Mouse (Mus musculus) stomach, embryonic 16.5 days (tissue): ENCODE data around the gene Vmn2r43. TPM values are rescaled to one million over a fixed set of nuclear protein-coding genes. Genes with fewer than 3 reads are reported as not detected.
"Not testable (repeated sequence)": the region's sequence is repeated elsewhere in the genome, so short reads cannot be mapped to it uniquely, and the experiment has no call there.

Experiments used
- ATAC-seq: fragments of 200-750 bp; cut with Nextera tagmentation; 2 replicates; pipeline ENCODE4 v1.8.0; 2017; ENCODE audit warnings: moderate number of reproducible peaks, moderate TSS enrichment; ENCODE audit not compliant: insufficient read depth, low FRiP score
- H3K27ac ChIP-seq: fragments of 300-500 bp; sonication (generic); 2 replicates; pipeline ENCODE4 v1.5.1; 2014; ENCODE audit warnings: low read length
- H3K27me3 ChIP-seq: fragments of 300-500 bp; sonication (generic); 2 replicates; pipeline ENCODE4 v1.6.1; 2014; ENCODE audit warnings: low read length, control low read depth, mixed read lengths; ENCODE audit not compliant: control insufficient read depth, insufficient read depth
- H3K36me3 ChIP-seq: fragments of 300-500 bp; sonication (generic); 2 replicates; pipeline ENCODE4 v1.6.1; 2014; ENCODE audit warnings: low read length; ENCODE audit not compliant: control insufficient read depth, insufficient read depth
- H3K4me1 ChIP-seq: fragments of 300-500 bp; sonication (generic); 2 replicates; pipeline ENCODE4 v1.6.1; 2014; ENCODE audit warnings: low read length, control low read depth, mixed read lengths; ENCODE audit not compliant: control insufficient read depth, insufficient read depth
- H3K4me2 ChIP-seq: fragments of 300-500 bp; sonication (generic); 2 replicates; pipeline ENCODE4 v1.6.1; 2014; ENCODE audit warnings: low read depth, low read length, mixed read lengths
- H3K4me3 ChIP-seq: fragments of 300-500 bp; sonication (generic); replicated peaks from 2 replicates; pipeline ENCODE4 v1.5.1; 2014; ENCODE audit warnings: mild to moderate bottlenecking, low read length
- H3K9ac ChIP-seq: fragments of 300-500 bp; sonication (generic); 2 replicates; pipeline ENCODE4 v1.6.1; 2014; ENCODE audit warnings: low read length
- H3K9me3 ChIP-seq: fragments of 300-500 bp; sonication (generic); replicated peaks from 2 replicates; pipeline ENCODE4 v1.6.1; 2016; ENCODE audit warnings: low read length, control low read depth; ENCODE audit not compliant: control insufficient read depth
- WGBS: fragments of 180-500 bp; shearing (Covaris S2); extraction: QIAGEN DNeasy Blood & Tissue Kit; methylation state at CpG from one replicate; pipeline ENCODE4 v1.1.7; 2014; 5-methylcytosine and 5-hydroxymethylcytosine counted together
- polyA plus RNA-seq: library from polyadenylated mRNA; unstranded; fragments of >200 nt; fragmentation: Nextera tagmentation; extraction: Ambion mirVana; gene quantifications from 2 replicates; pipeline ENCODE4 v1.2.1, GENCODE M21; 2015

The Vmn2r43 gene
- not detected in 2 replicates for polyA plus RNA-seq

DNA sequence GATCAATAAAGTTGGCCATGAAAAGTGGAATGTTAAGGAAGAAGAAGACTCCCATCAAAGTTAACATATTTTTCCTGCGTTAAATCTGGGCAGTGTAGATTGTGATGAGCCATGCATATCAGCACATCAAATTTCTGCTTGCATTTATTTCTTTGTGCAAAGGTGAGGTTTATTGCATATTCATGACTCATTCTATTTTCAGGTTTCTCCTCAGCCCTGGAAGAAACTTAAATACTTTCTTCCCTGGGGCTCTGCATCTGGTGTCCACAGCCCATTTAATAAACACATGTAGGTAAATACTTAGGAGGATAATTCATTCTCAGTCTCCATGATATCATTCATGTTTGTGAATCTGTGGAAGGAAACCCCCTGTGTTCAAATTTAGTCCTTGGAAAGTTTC, at the start of gene Vmn2r43:
TSS of gene Vmn2r43 (minus strand) at position 101 of the 400 bp plus-strand sequence.
- not testable (repeated sequence) for H3K4me1 ChIP-seq, H3K9me3 ChIP-seq, H3K36me3 ChIP-seq, ATAC-seq, H3K9ac ChIP-seq, H3K27ac ChIP-seq, H3K27me3 ChIP-seq, H3K4me3 ChIP-seq, H3K4me2 ChIP-seq
- no CpG with 5 or more reads among the region's 1 CpGs for WGBS

DNA sequence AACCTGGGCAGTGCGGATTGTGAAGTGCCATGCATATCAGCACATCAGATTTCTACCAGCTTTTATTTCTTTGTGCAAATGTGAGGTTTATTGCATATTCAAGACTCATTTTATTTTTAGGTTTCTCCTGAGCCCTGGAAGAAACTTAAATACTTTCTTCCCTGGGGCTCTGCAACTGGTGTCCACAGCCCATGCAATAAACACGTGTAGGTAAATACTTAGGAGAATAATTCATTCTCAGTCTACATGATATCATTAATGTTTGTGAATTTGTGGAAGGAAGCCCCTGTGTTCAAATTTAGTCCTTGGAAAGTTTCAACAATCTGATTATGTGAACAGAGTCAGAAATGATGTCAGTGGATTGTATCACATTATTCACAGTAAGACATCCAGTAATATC, 60.2 kb downstream of the Vmn2r43 start, which contains the start of gene Vmn2r42:
TSS of gene Vmn2r42 (minus strand) at position 101 of the 400 bp plus-strand sequence.
- WGBS = no CpG with 5 or more reads among the region's 2 CpGs
- H3K36me3 ChIP-seq, H3K4me2 ChIP-seq, H3K4me1 ChIP-seq, H3K4me3 ChIP-seq, H3K9ac ChIP-seq, H3K27ac ChIP-seq, ATAC-seq, H3K27me3 ChIP-seq, H3K9me3 ChIP-seq: not testable (repeated sequence)

Other genes with a start within 250 kb of the Vmn2r43 start
- gene Vmn2r41, start 98.9 kb downstream of the Vmn2r43 start, polyA plus RNA-seq = not detected in 2 replicates
- not detected in 2 replicates for gene Vmn2r42, start 60.3 kb downstream of the Vmn2r43 start, polyA plus RNA-seq
- not detected in 2 replicates for gene Vmn2r44, start 122.7 kb upstream of the Vmn2r43 start, polyA plus RNA-seq
- not detected in 2 replicates for gene Vmn2r45, start 228.5 kb upstream of the Vmn2r43 start, polyA plus RNA-seq